Mouse (Mus musculus) spleen, adult 2 months (tissue): ENCODE data around the gene Slc22a8.

Experiments
- CTCF ChIP-seq: fragments of 200-500 bp; IDR thresholded peaks from 2 replicates; pipeline ENCODE4 v1.5.1; 2011; ENCODE audit warnings: mild to moderate bottlenecking, inconsistent platforms; ENCODE audit not compliant: insufficient read depth, insufficient read length, insufficient replicate concordance; ENCODE audit errors: extremely low read depth
- POLR2A ChIP-seq: fragments of 200-500 bp; IDR thresholded peaks from 2 replicates; pipeline ENCODE4 v1.6.1; 2011; ENCODE audit warnings: low read depth, low read length, inconsistent platforms

DNA sequence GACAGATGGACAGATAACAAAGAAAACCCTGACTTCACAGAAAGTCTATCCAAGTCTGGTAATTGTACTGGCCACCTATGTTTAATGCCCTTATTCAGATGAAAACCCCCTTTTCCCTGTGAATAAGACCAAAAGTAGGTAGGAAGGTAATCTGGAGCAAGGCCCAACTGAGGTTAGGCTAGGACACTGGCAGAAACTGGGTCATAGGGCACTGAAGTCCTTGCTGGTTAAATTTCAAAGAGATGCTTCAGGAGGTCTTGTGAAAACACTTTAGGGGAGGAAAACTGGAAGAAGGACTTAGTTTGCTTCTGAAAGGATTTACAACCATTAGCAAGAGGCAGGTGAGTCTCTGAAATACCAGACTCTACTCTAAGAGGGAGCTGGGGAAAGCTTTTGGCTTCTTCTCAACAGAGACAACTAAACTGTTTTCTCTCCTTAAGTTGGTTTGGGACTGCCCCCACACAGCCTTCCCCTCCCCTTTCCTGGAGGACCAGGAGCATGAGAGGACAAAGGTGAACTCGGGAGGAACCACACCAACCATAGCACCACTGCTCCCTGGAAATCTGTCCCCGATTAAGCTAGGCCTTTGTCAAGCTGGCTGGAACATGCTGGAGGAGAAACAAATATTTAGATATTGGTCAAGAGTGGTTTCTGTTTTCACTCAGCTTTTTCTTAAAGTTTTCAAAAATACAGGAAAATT is 20.6 kb upstream of the Slc22a8 start:
- no peak for TF ChIP-seq POLR2A
- TF ChIP-seq CTCF: no peak
